Mouse (Mus musculus) testis, adult 2 months (tissue): ENCODE data around the gene Adprm. TPM values are rescaled to one million over a fixed set of nuclear protein-coding genes. Genes with fewer than 3 reads are reported as not detected.

ENCODE experiments used
- H3K27ac ChIP-seq: fragments of 200-500 bp; 2 replicates; pipeline ENCODE4 v1.5.1; 2012; ENCODE audit warnings: low read depth, low read length; ENCODE audit not compliant: control insufficient read depth, insufficient read depth
- H3K27me3 ChIP-seq: fragments of 200-500 bp; 2 replicates; pipeline ENCODE4 v1.6.1; 2012; ENCODE audit warnings: mild to moderate bottlenecking, low read length, moderate library complexity; ENCODE audit not compliant: control insufficient read depth, insufficient read depth
- H3K36me3 ChIP-seq: fragments of 200-500 bp; 2 replicates; pipeline ENCODE4 v1.6.1; 2012; ENCODE audit warnings: mild to moderate bottlenecking, low read length; ENCODE audit not compliant: control insufficient read depth, insufficient read depth
- H3K4me1 ChIP-seq: fragments of 200-500 bp; 2 replicates; pipeline ENCODE4 v1.6.1; 2012; ENCODE audit warnings: low read length; ENCODE audit not compliant: control insufficient read depth, insufficient read depth
- H3K4me3 ChIP-seq: fragments of 200-500 bp; 2 replicates; pipeline ENCODE4 v1.5.1; 2012; ENCODE audit warnings: low read depth, mild to moderate bottlenecking, low read length, moderate library complexity, mixed read lengths; ENCODE audit not compliant: control insufficient read depth
- CTCF ChIP-seq: fragments of 200-500 bp; IDR thresholded peaks from 2 replicates; pipeline ENCODE4 v1.5.1; 2012; ENCODE audit warnings: low read depth, mild to moderate bottlenecking, inconsistent platforms, low read length, moderate library complexity; ENCODE audit not compliant: control insufficient read depth, insufficient read depth, insufficient replicate concordance
- POLR2A ChIP-seq: fragments of 200-500 bp; IDR thresholded peaks from 2 replicates; pipeline ENCODE4 v1.6.1; 2012; ENCODE audit warnings: low read depth, mild to moderate bottlenecking, inconsistent platforms, low read length, moderate library complexity; ENCODE audit not compliant: control insufficient read depth
- polyA plus RNA-seq: library from polyadenylated mRNA; depleted of rRNA; stranded (reverse); fragments of >200 nt; gene quantifications from 2 replicates; pipeline ENCODE4 v1.2.3, GENCODE M21; 2012

Adprm gene
- polyA plus RNA-seq, 1 experiment, result 7.6 TPM

DNA sequence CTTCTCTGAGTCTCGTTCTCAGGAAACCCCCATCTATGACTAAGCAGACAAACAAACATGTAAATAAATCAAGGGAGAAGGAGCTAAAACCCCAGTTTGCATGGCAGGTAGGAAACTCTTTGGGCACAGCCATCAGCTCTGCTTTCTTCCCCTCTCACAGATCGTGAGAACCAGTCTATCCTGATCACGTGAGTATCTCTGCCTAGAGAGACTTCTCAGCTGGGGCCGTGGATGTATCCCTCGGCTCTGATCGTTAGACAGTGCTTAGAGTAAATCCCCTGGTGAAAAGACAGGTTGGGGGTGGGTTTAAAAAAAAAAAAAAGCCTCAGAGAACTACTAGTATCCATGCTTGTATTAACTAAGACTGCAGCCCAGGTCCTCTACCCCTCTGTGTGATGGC, 30.8 kb upstream of the Adprm start:
- Histone ChIP-seq H3K27me3 (no peaks in the 10 kb centered on the region; the same call in 1 of the 2 replicates), H3K27ac (no peak overlapping the region), H3K4me1 (peaks cover 6% of the 10 kb centered on the region), H3K4me3 (no peak overlapping the region), H3K36me3 (no peaks in the 10 kb centered on the region)
- TF ChIP-seq POLR2A (no peak), CTCF (no peak)

DNA sequence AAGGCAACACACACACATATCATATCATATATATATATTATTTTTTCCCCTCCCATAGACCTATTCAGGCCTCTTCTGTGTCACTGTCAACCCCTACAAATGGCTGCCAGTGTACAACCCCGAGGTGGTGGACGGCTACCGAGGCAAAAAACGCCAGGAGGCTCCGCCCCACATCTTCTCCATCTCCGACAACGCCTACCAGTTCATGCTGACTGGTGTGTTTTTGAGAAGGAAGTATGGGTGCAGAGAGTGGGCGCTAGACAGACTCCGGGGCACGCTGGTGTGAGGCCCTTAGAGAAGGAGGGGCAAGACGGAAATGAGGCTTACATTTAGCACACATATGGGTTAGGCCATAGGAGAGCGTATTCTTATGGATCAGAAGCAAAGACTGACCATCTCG, 30.4 kb upstream of the Adprm start:
- H3K4me3 ChIP-seq, result no peak overlapping the region
- no peaks in the 10 kb centered on the region; the same call in 1 of the 2 replicates for H3K27me3 ChIP-seq
- H3K36me3 ChIP-seq, result no peaks in the 10 kb centered on the region
- peaks cover 6% of the 10 kb centered on the region for H3K4me1 ChIP-seq
- no peak overlapping the region for H3K27ac ChIP-seq
- TF ChIP-seq POLR2A (no peak), CTCF (no peak)

DNA sequence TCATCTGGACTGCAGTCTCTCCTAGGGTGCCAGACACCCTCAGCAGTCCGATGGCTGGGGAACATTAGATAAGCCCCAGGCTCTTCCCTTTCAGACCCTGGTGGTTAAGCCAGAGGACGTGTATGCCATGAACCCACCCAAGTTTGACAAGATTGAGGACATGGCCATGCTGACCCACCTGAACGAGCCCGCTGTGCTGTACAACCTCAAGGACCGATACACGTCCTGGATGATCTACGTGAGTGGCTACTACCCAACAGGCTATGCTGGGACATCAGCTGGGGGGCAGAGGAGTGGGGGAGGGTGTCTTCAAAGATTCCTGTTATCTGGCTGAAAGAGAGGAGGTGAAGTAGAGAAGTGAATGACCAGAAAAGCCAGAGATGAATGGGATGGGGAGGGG, 29.8 kb upstream of the Adprm start:
- TF ChIP-seq CTCF, result no peak
- no peak for TF ChIP-seq POLR2A
- Histone ChIP-seq H3K27ac (no peak overlapping the region), H3K27me3 (no peaks in the 10 kb centered on the region; the same call in 1 of the 2 replicates), H3K4me1 (peaks cover 6% of the 10 kb centered on the region), H3K4me3 (no peak overlapping the region), H3K36me3 (no peaks in the 10 kb centered on the region)

DNA sequence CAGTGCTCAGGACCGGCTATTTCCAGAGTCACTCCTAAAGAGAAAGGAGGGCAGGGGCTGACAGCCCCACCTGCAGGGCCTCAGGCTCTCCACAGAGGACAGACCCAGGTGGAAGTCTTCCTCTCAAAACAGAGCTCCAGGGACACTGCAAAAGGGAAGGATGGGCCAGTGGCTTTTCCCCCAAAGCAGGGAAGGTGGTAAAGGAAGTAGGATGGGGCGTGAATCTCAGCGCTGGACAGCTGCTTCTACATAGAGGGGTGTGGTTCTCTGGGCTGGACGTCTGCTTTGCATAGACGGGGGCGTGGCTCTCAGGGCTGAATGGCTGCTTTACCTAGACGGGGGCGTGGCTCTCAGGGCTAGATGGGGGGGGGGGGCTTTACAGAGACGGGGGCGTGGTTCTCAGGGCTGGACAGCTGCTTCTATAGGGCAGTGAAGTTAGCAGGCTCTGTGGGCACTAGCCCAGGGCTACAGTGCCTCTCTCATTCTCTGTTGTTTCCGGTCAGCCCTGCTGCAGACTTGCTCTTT, 28.8 kb upstream of the Adprm start:
- Histone ChIP-seq H3K27me3 (no peaks in the 10 kb centered on the region; the same call in 1 of the 2 replicates), H3K36me3 (no peaks in the 10 kb centered on the region), H3K4me1 (peaks cover 6% of the 10 kb centered on the region), H3K4me3 (peak overlapping the region; percentile 45), H3K27ac (no peak overlapping the region)
- TF ChIP-seq CTCF (no peak), POLR2A (no peak)

DNA sequence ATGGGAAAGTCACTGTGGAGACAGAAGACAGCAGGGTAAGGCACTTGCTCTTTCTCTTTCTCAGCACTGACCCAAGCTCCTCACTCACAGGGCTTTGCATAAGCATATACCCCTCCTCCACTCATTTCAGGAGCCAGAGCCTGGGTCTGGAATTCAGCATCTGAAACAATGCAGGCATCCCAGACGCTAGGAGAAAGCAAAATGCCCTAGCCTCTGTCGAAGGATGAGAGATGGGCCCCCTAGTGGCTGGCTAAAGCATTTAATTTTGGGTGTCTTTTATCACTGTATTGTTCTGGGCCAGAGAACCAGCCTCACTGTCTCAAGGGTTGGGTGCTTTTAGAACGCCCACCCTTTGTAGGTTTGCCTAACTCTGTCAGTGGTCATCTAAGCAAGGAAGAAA, 27.8 kb upstream of the Adprm start:
- peaks cover 6% of the 10 kb centered on the region for H3K4me1 ChIP-seq
- no peaks in the 10 kb centered on the region for H3K36me3 ChIP-seq
- peak; percentile 22; the same call in 1 of the 2 replicates for TF ChIP-seq CTCF
- TF ChIP-seq POLR2A, result no peak
- H3K4me3 ChIP-seq, result no peak overlapping the region
- H3K27ac ChIP-seq, result no peak overlapping the region
- H3K27me3 ChIP-seq, result no peaks in the 10 kb centered on the region; the same call in 1 of the 2 replicates

DNA sequence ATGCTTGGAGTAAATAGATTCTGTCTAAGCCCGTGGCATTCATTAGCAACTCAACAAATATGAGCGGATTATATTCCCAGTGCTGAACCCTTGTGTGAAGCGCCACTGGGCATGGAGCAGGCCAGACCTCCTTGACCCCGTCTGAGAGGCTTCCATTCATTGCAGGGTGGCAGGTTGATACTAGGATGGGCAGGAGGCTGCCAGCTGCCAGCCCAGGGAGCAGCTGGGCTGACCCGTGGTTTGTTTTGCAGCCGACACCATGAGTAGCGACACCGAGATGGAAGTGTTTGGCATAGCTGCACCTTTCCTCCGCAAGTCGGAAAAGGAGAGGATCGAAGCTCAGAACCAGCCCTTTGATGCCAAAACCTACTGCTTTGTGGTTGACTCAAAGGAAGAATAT, 27.3 kb upstream of the Adprm start:
- no peak overlapping the region for H3K27ac ChIP-seq
- TF ChIP-seq CTCF, result no peak
- TF ChIP-seq POLR2A, result no peak
- no peaks in the 10 kb centered on the region for H3K36me3 ChIP-seq
- H3K4me3 ChIP-seq, result no peak overlapping the region
- no peaks in the 10 kb centered on the region; the same call in 1 of the 2 replicates for H3K27me3 ChIP-seq
- peaks cover 6% of the 10 kb centered on the region for H3K4me1 ChIP-seq

DNA sequence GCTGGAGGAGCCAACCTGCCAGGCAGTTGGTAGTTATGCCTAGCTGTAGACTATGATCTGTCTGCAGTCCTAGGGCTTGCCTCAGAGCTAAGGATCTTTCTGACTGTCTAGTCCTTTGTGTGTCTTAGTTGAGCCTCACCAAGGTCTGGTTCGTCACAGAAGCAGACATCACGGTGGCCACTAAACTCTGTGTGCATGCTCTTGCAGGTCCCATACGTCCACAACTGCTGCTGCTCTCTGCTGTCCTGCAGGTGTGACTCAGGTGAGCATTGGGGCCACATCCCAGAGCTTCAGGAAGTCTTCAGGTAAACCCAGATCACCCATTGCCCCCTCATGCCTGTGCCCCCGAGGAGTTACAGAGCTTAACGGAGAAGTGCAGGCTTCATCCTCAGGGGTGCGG, 26.5 kb upstream of the Adprm start:
- Histone ChIP-seq H3K36me3 (no peaks in the 10 kb centered on the region), H3K4me3 (no peak overlapping the region), H3K27ac (no peak overlapping the region), H3K27me3 (no peaks in the 10 kb centered on the region; the same call in 1 of the 2 replicates), H3K4me1 (peaks cover 6% of the 10 kb centered on the region)
- no peak for TF ChIP-seq CTCF
- TF ChIP-seq POLR2A, result no peak
